Mouse (Mus musculus): ENCODE measurements at regions not wholly inside any gene's neighbourhood (a gene's known extent, or its start where the extent isn't known, plus 50 kb on each side); places are given as distances from the start of the nearest gene placed in this dataset.

GRCm38 (mm10) chr15:59954345-59954744 lies 62.1 kb downstream of the 4933412E24Rik start:
- DNase-seq: no peak

GRCm38 (mm10) chr15:59953857-59954256 lies 62.6 kb downstream of the 4933412E24Rik start:
- no peak for DNase-seq

- no peak for DNase-seq
Observed at GRCm38 (mm10) chr15:59950617-59951216, 65.7 kb downstream of the 4933412E24Rik start.

GRCm38 (mm10) chr15:59945208-59945607 lies 71.2 kb downstream of the 4933412E24Rik start:
- DNase-seq: no peak

- DNase-seq: no peak
Observed at GRCm38 (mm10) chr15:59936486-59936885, 79.9 kb downstream of the 4933412E24Rik start.

- no peak for DNase-seq
Observed at GRCm38 (mm10) chr15:59913860-59914259, 102.6 kb downstream of the 4933412E24Rik start.

GRCm38 (mm10) chr15:59908300-59908699 lies 108.1 kb downstream of the 4933412E24Rik start:
- DNase-seq: no peak

- no peak for DNase-seq
Observed at GRCm38 (mm10) chr15:59905832-59906797, 110.3 kb downstream of the 4933412E24Rik start.

- DNase-seq: no peak
Observed at GRCm38 (mm10) chr15:59904741-59905140, 111.7 kb downstream of the 4933412E24Rik start.

- DNase-seq: no peak
Observed at GRCm38 (mm10) chr15:59888996-59889395, 127.4 kb downstream of the 4933412E24Rik start.

- DNase-seq: no peak
Observed at GRCm38 (mm10) chr15:59888131-59888459, 128.3 kb downstream of the 4933412E24Rik start.

- DNase-seq: no peak
Observed at GRCm38 (mm10) chr15:59887381-59888130, 128.9 kb downstream of the 4933412E24Rik start.

GRCm38 (mm10) chr15:59886036-59886435 lies 130.4 kb downstream of the 4933412E24Rik start:
- no peak for DNase-seq

GRCm38 (mm10) chr15:59882444-59882843 lies 134.0 kb downstream of the 4933412E24Rik start:
- DNase-seq: no peak

GRCm38 (mm10) chr15:59880426-59880825 lies 136.0 kb downstream of the 4933412E24Rik start:
- DNase-seq: no peak

GRCm38 (mm10) chr15:59879311-59879710 lies 137.1 kb downstream of the 4933412E24Rik start:
- DNase-seq: no peak

GRCm38 (mm10) chr15:59876279-59876742 lies 140.1 kb downstream of the 4933412E24Rik start:
- no peak for DNase-seq

GRCm38 (mm10) chr15:59866701-59867100 lies 149.7 kb downstream of the 4933412E24Rik start:
- DNase-seq: no peak

GRCm38 (mm10) chr15:59864746-59865499 lies 151.5 kb downstream of the 4933412E24Rik start:
- peak; percentile 29 for DNase-seq

GRCm38 (mm10) chr15:59852271-59853000 lies 164.0 kb downstream of the 4933412E24Rik start:
- no peak for DNase-seq

GRCm38 (mm10) chr15:59845158-59845739 lies 171.2 kb downstream of the 4933412E24Rik start:
- peak; percentile 36 for DNase-seq

Data from adrenal gland, postnatal 14 days (tissue).